Mouse (Mus musculus) MEL (cell line): ENCODE data around the gene Ninl. TPM values are rescaled to one million over a fixed set of nuclear protein-coding genes. Genes with fewer than 3 reads are reported as not detected.
A peak's percentile ranks its signal among the peaks of the same experiment; 100 is the strongest.

ENCODE experiments used
- DNase-seq: peaks from one replicate; pipeline ENCODE4 v3.0.0; 2011; ENCODE audit warnings: low read depth, low spot score
- H3K27ac ChIP-seq: 2 replicates; pipeline ENCODE4 v1.5.1; 2012; ENCODE audit warnings: low read depth, mild to moderate bottlenecking, control low read depth, low read length, moderate library complexity; ENCODE audit not compliant: control insufficient read depth
- H3K27me3 ChIP-seq, 2 experiments: fragments of 150-350 bp in 1 of 2; sonication (generic) in 1 of 2; 2 replicates each; pipeline ENCODE4 v1.6.1; 2012; ENCODE audit warnings: low read length in 2 of 2, mild to moderate bottlenecking in 2 of 2, improper control_type of control experiment in 1 of 2, moderate library complexity in 1 of 2; ENCODE audit not compliant: insufficient read depth in 2 of 2, control insufficient read depth in 1 of 2
- H3K36me3 ChIP-seq, 2 experiments: 2 replicates each; pipeline ENCODE4 v1.6.1; 2012 to 2014; ENCODE audit warnings: low read length in 2 of 2, improper control_type of control experiment in 1 of 2, inconsistent platforms in 1 of 2, mild to moderate bottlenecking in 1 of 2; ENCODE audit not compliant: insufficient read depth in 2 of 2, control insufficient read depth in 1 of 2
- H3K4me1 ChIP-seq, 2 experiments: fragments of 150-350 bp in 1 of 2; sonication (generic) in 1 of 2; 2 replicates each; pipeline ENCODE4 v1.6.1; 2012; ENCODE audit warnings: low read length in 2 of 2, improper control_type of control experiment in 1 of 2, mild to moderate bottlenecking in 1 of 2; ENCODE audit not compliant: insufficient read depth in 2 of 2, control insufficient read depth in 1 of 2
- H3K4me3 ChIP-seq, 2 experiments: fragments of 150-350 bp in 1 of 2; sonication (generic) in 1 of 2; 2 replicates each; pipeline ENCODE4 v1.5.1; 2012; ENCODE audit warnings: low read depth in 2 of 2, low read length in 2 of 2, mild to moderate bottlenecking in 2 of 2, moderate library complexity in 2 of 2, control low read depth in 1 of 2, improper control_type of control experiment in 1 of 2; ENCODE audit not compliant: control insufficient read depth in 1 of 2, insufficient read depth in 1 of 2
- H3K79me2 ChIP-seq: 2 replicates; pipeline ENCODE4 v1.6.1; 2012; ENCODE audit warnings: mild to moderate bottlenecking, low read length, moderate library complexity; ENCODE audit not compliant: control insufficient read depth, poor library complexity, insufficient read depth
- H3K9ac ChIP-seq: 2 replicates; pipeline ENCODE4 v1.6.1; 2012; ENCODE audit warnings: low read depth, mild to moderate bottlenecking, control low read depth, low read length, moderate library complexity; ENCODE audit not compliant: control insufficient read depth, poor library complexity, severe bottlenecking
- H3K9me3 ChIP-seq: fragments of 150-350 bp; sonication (generic); replicated peaks from 2 replicates; pipeline ENCODE4 v1.6.1; 2012; ENCODE audit warnings: mild to moderate bottlenecking, low read length, improper control_type of control experiment, moderate library complexity; ENCODE audit not compliant: insufficient read depth
- CHD2 ChIP-seq: IDR thresholded peaks from 2 replicates; pipeline ENCODE4 v1.6.1; 2011; ENCODE audit warnings: low read length, improper control_type of control experiment
- ELF1 ChIP-seq: IDR thresholded peaks from 2 replicates; pipeline ENCODE4 v1.6.1; 2014; ENCODE audit warnings: low read depth, mild to moderate bottlenecking, inconsistent platforms, low read length, improper control_type of control experiment, moderate library complexity
- GABPA ChIP-seq: IDR thresholded peaks from 2 replicates; pipeline ENCODE4 v1.6.1; 2012; ENCODE audit warnings: low read depth, mild to moderate bottlenecking, inconsistent platforms, low read length, improper control_type of control experiment, moderate library complexity
- GATA1 ChIP-seq: IDR thresholded peaks from 2 replicates; pipeline ENCODE4 v1.6.1; 2011; ENCODE audit warnings: low read depth, low read length, improper control_type of control experiment
- HCFC1 ChIP-seq: IDR thresholded peaks from 2 replicates; pipeline ENCODE4 v1.6.1; 2012; ENCODE audit warnings: low read depth, mild to moderate bottlenecking, inconsistent platforms, low read length, improper control_type of control experiment, moderate library complexity
- JUND ChIP-seq: IDR thresholded peaks from 2 replicates; pipeline ENCODE4 v1.6.1; 2011; ENCODE audit warnings: low read depth, mild to moderate bottlenecking, improper control_type of control experiment, low read length
- KAT2A ChIP-seq: conservative IDR thresholded peaks from 2 replicates; pipeline ENCODE4 v1.6.1; 2012; ENCODE audit warnings: low read depth, low read length, improper control_type of control experiment, inconsistent platforms
- MAZ ChIP-seq: IDR thresholded peaks from 2 replicates; pipeline ENCODE4 v1.6.1; 2012; ENCODE audit warnings: low read depth, mild to moderate bottlenecking, inconsistent platforms, low read length, improper control_type of control experiment
- MXI1 ChIP-seq: IDR thresholded peaks from 2 replicates; pipeline ENCODE4 v1.6.1; 2011; ENCODE audit warnings: mild to moderate bottlenecking, low read depth, low read length, improper control_type of control experiment
- MYB ChIP-seq: IDR thresholded peaks from 2 replicates; pipeline ENCODE4 v1.6.1; 2011; ENCODE audit warnings: mild to moderate bottlenecking, low read depth, low read length, improper control_type of control experiment
- NELFE ChIP-seq: IDR thresholded peaks from 2 replicates; pipeline ENCODE4 v1.6.1; 2011; ENCODE audit warnings: low read depth, low read length, improper control_type of control experiment
- NRF1 ChIP-seq: IDR thresholded peaks from 2 replicates; pipeline ENCODE4 v1.6.1; 2014; ENCODE audit warnings: low read depth, mild to moderate bottlenecking, inconsistent platforms, low read length, improper control_type of control experiment, moderate library complexity; ENCODE audit not compliant: poor library complexity, insufficient read depth, severe bottlenecking
- POLR2A ChIP-seq, 2 experiments: IDR thresholded peaks; 2 replicates each; pipeline ENCODE4 v1.6.1; 2011 to 2012; ENCODE audit warnings: low read length in 2 of 2, mild to moderate bottlenecking in 2 of 2, control low read depth in 1 of 2, improper control_type of control experiment in 1 of 2, low read depth in 1 of 2, moderate library complexity in 1 of 2; ENCODE audit not compliant: control insufficient read depth in 1 of 2, insufficient read depth in 1 of 2, poor library complexity in 1 of 2
- POLR2AphosphoS2 ChIP-seq: IDR thresholded peaks from 2 replicates; pipeline ENCODE4 v1.6.1; 2011; ENCODE audit warnings: low read length, improper control_type of control experiment
- RAD21 ChIP-seq: IDR thresholded peaks from 2 replicates; pipeline ENCODE4 v1.6.1; 2011; ENCODE audit warnings: mild to moderate bottlenecking, low read depth, low read length, improper control_type of control experiment
- RCOR1 ChIP-seq: IDR thresholded peaks from 2 replicates; pipeline ENCODE4 v1.6.1; 2012; ENCODE audit warnings: low read depth, mild to moderate bottlenecking, inconsistent platforms, low read length, improper control_type of control experiment
- SIN3A ChIP-seq: IDR thresholded peaks from 2 replicates; pipeline ENCODE4 v1.6.1; 2012; ENCODE audit warnings: low read length, improper control_type of control experiment, inconsistent platforms
- TAL1 ChIP-seq: IDR thresholded peaks from 2 replicates; pipeline ENCODE4 v1.6.1; 2012; ENCODE audit warnings: mild to moderate bottlenecking, inconsistent platforms, low read length, moderate library complexity, mixed read lengths
- TBP ChIP-seq: IDR thresholded peaks from 2 replicates; pipeline ENCODE4 v1.8.0; 2011; ENCODE audit warnings: low read depth, low read length, improper control_type of control experiment
- TCF12 ChIP-seq: IDR thresholded peaks from 2 replicates; pipeline ENCODE4 v1.6.1; 2014; ENCODE audit warnings: low read depth, mild to moderate bottlenecking, inconsistent platforms, low read length, improper control_type of control experiment, moderate library complexity
- UBTF ChIP-seq: IDR thresholded peaks from 2 replicates; pipeline ENCODE4 v1.6.1; 2012; ENCODE audit warnings: low read depth, mild to moderate bottlenecking, inconsistent platforms, low read length, improper control_type of control experiment, moderate library complexity, borderline replicate concordance; ENCODE audit not compliant: insufficient read depth
- USF1 ChIP-seq: IDR thresholded peaks from 2 replicates; pipeline ENCODE4 v1.6.1; 2014; ENCODE audit warnings: low read depth, mild to moderate bottlenecking, inconsistent platforms, low read length, improper control_type of control experiment, moderate library complexity
- USF2 ChIP-seq, 2 experiments: IDR thresholded peaks; 2 replicates each; pipeline ENCODE4 v1.6.1; 2011 to 2012; ENCODE audit warnings: improper control_type of control experiment in 2 of 2, low read length in 2 of 2, borderline replicate concordance in 1 of 2, inconsistent platforms in 1 of 2, low read depth in 1 of 2, mild to moderate bottlenecking in 1 of 2; ENCODE audit not compliant: insufficient read depth in 1 of 2
- ZC3H11A ChIP-seq: IDR thresholded peaks from 2 replicates; pipeline ENCODE4 v1.6.1; 2012; ENCODE audit warnings: low read depth, mild to moderate bottlenecking, inconsistent platforms, low read length, improper control_type of control experiment
- ZMIZ1 ChIP-seq: IDR thresholded peaks from 2 replicates; pipeline ENCODE4 v1.6.1; 2012; ENCODE audit warnings: low read depth, mild to moderate bottlenecking, inconsistent platforms, low read length, improper control_type of control experiment, moderate library complexity
- ZNF384 ChIP-seq: IDR thresholded peaks from 2 replicates; pipeline ENCODE4 v1.6.1; 2012; ENCODE audit warnings: low read depth, mild to moderate bottlenecking, inconsistent platforms, low read length, improper control_type of control experiment
- polyA plus RNA-seq, 2 experiments: library from polyadenylated mRNA; stranded (reverse) in 1 of 2; unstranded in 1 of 2; fragments of >175 nt in 1 of 2; fragments of >200 nt in 1 of 2; gene quantifications; 2 replicates each; pipeline versions ENCODE4 v1.2.1 to v1.2.4; 2012; ENCODE audit warnings: low replicate concordance in 2 of 2, low read depth in 1 of 2; ENCODE audit not compliant: insufficient read length in 2 of 2, insufficient read depth in 1 of 2, missing spikeins in 1 of 2
- total RNA-seq: library from RNA; depleted of rRNA; stranded (reverse); fragments of 300-350 nt; gene quantifications from 2 replicates; pipeline ENCODE4 v1.2.3, GENCODE M21; 2012

Ninl gene
- total and polyA plus RNA-seq, 3 experiments, result 9.8 to 16.8 TPM; not detected in 1

- Histone ChIP-seq H3K36me3 (peaks cover 0 to 10% of the 10 kb centered on the region in 2 experiments; a peak in 2 of 4 replicates), H3K4me1 (peaks cover 2 to 4% of the 10 kb centered on the region in 2 experiments; a peak in 2 of 4 replicates), H3K27ac (peak within 1 kb of the TSS; percentile 96), H3K4me3 (peak within 1 kb of the TSS; percentile 95 to 98), H3K9ac (peak within 1 kb of the TSS; percentile 98), H3K9me3 (no peaks in the 10 kb centered on the region), H3K27me3 (no peaks in the 10 kb centered on the region), H3K79me2 (peaks cover 10% of the 10 kb centered on the region)
- peak; percentile 17; the same call in 1 of the 2 replicates for TF ChIP-seq MAZ
- no peak for TF ChIP-seq RAD21
- TF ChIP-seq ZNF384, result no peak; the same call in 1 of the 2 replicates
- no peak for TF ChIP-seq USF2 (IDR thresholded peaks at IDR 0.05; ENCODE audit: borderline replicate concordance in 1 of 2, insufficient read depth in 1 of 2, low read depth in 1 of 2, low read length in 2 of 2)
- TF ChIP-seq CHD2, result no peak
- peak; percentile 59 for TF ChIP-seq TCF12
- TF ChIP-seq TBP, result peak; percentile 55; the same call in 1 of the 2 replicates
- TF ChIP-seq UBTF, result 0 out of 2 replicates have a peak, but pooled peaks have one; percentile 87
- TF ChIP-seq GATA1, result 0 out of 2 replicates have a peak, but pooled peaks have one; percentile 6
- no peak; the same call in 1 of the 2 replicates for TF ChIP-seq USF1
- peak; percentile 53; the same call in 1 of the 2 replicates for TF ChIP-seq ZMIZ1
- TF ChIP-seq KAT2A, result peak; percentile 67; the same call in 1 of the 2 replicates
- TF ChIP-seq ZC3H11A, result no peak
- no peak for TF ChIP-seq JUND
- peak; percentile 56; the same call in 1 of the 2 replicates for TF ChIP-seq POLR2AphosphoS2
- TF ChIP-seq HCFC1, result peak; percentile 96
- TF ChIP-seq ELF1, result peak; percentile 97
- no peak for TF ChIP-seq GABPA
- peak; percentile 75 for TF ChIP-seq NELFE
- TF ChIP-seq MYB, result no peak
- TF ChIP-seq RCOR1, result 0 out of 2 replicates have a peak, but pooled peaks have one; percentile 9
- peak; percentile 52 for TF ChIP-seq MXI1
- TF ChIP-seq POLR2A (IDR thresholded peaks at IDR 0.05; ENCODE audit: control insufficient read depth in 1 of 2, insufficient read depth in 1 of 2, low read depth in 1 of 2, low read length in 2 of 2, poor library complexity in 1 of 2), result peak; percentile 79 to 90
- TF ChIP-seq TAL1, result no peak
- TF ChIP-seq SIN3A, result peak; percentile 95
- TF ChIP-seq NRF1, result 0 out of 2 replicates have a peak, but pooled peaks have one; percentile 43
- peak; percentile 97 for DNase-seq
Observed at GRCm38 (mm10) chr2:150904272-150904935, 134.8 kb downstream of the Ninl start, which contains the start of gene Abhd12. TSS of gene Abhd12 (minus strand) at chr2:150904741.
